Mouse (Mus musculus) ZHBTc4 (cell line): ENCODE measurements around the gene Vezf1.

ENCODE experiments used
- DNase-seq: peaks from one replicate; pipeline ENCODE4 v3.0.0-alpha.2; 2011; ENCODE audit warnings: low read depth, low spot score

Vezf1 gene

GRCm38 (mm10) chr11:88098787-88099598 is 30.9 kb downstream of the Vezf1 start:
- peak; percentile 79 for DNase-seq

- DNase-seq, result peak; percentile 92
Measured at GRCm38 (mm10) chr11:88099599-88100023, 31.5 kb downstream of the Vezf1 start.

GRCm38 (mm10) chr11:88100170-88100569 is 32.1 kb downstream of the Vezf1 start:
- DNase-seq, result no peak

DNA sequence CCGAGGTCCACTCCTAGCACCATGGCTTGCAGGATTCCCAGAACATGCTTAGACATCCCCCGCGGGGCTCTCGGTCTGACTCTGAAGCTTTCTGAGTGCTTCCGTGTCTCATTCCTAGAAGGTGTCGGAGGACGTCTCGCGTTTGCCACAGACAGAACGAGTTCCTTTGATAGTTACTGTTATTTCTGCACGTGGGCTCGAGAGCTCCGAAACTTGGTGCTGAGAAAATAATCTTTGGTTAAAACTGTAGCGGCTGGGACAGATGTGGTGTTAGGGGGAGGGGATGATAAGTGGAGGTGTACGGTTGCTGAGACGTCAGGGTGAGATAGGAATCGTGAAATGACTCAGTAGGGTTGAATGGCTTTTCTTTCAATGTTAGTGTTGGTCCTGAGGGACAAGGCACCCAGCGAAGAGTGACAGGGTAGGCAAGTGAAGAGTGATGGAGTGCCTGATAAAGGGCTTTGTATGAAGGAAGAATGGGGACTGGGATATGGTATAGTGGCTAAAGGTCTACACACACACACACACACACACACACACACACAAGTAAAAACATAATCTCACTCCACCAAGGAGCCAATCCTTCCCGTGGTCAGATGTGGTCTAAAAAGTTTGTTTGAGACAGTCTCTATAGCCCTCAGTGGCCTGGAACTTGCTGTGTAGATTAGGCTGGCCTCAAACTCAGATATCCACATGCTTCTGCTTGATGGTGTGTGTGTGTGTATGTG is 35.3 kb downstream of the Vezf1 start:
- peak; percentile 20 for DNase-seq

- no peak for DNase-seq
Measured at GRCm38 (mm10) chr11:88105494-88106291, 37.6 kb downstream of the Vezf1 start.

DNA sequence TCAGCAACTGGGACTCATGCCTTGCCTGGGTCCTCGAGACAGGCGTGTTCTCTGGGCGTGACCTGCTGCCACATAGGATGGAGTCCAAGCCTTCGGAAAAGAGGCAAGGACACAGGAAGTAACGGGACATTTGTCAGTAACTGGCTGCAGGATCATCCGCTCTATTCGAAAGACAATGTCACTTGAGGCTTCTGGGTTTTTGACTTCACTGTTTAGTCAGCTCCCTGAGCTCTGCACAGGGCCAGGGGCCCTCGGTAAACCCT is 38.1 kb downstream of the Vezf1 start:
- no peak for DNase-seq

DNA sequence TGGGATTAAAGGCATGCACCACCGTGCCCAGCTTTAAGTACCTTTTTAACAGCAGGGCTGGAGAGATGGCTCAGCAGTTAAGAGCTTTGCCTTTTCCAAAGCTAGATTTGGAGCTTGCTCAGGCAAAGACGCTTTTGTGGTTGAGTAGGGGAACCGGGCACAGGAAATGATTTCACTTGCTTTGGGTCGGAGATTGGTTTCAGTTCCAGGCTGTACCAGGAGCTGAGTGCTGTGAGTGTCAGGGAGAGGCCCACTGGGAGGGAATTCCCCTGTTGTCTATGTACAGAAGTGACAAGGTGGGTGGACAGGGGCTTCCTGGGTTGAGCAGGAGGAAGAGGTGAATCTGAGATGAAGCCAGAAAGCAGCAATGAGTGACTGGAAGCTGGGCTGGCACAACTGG is 39.3 kb downstream of the Vezf1 start:
- no peak for DNase-seq

DNA sequence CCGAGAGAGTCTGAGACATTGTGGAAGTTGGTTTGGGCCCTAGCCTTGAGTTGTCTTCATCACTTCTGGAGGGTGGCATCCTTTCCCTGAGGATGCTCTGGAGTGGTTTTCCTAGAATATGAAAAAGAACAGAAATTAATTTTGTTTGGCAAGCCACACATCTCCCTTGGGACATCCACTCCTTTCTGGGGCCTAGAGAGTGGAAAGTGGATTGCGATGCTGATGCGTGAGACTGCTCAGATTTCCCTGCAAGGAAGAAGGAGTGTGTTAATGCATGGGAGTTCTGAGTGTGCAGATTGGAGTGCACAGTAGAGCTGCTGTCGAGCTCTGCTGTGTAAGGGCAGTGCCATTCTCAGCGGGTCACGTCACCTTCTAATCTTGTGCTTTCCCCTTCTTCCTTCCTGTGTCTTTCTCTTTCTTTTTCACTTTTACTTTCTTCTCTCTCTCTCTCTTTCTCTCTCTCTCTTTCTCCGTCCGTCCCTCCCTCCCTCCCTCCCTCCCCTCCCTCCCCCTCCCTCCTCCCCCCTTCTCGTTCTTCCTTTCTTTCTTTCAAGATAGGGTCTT is 42.0 kb downstream of the Vezf1 start:
- no peak for DNase-seq

- no peak for DNase-seq
Measured at GRCm38 (mm10) chr11:88112078-88112477, 44.0 kb downstream of the Vezf1 start.

- no peak for DNase-seq
Measured at GRCm38 (mm10) chr11:88112677-88113333, 44.7 kb downstream of the Vezf1 start.

DNA sequence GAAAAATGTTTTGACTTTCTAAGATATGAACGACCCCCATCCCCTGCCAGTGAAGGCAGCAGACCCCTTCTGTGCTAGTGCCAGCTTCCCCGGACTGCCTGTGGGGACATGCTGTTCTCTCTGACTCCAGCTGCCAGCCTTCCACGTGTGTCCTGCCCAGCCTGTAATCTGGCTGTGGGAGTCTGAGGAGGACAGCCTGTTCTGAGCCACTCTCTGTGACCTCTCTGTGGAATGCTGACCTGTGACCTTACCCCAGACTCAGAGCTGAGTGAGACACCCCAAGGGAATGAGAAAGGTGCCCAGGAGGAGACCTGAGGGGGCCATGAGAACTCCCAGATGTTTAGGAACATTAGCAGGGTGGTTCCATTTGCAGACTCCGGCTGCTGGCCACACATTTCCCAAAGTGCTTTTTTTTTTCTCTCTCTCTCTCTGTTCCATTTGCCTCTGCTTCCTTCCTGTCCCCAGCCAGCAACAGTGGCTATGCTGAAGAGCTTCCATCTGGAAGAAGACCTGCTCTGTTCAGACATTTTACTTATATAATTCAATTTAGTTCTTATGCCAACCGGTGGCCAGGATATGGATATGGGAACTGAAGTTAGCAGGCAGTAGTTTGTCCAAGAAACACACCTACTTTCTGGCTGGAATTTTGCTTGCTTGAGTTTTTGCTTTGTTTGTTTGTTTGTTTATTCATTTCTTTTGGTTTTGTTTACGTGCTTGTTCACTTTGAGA is 45.6 kb downstream of the Vezf1 start:
- DNase-seq, result no peak

- no peak for DNase-seq
Measured at GRCm38 (mm10) chr11:88114871-88115301, 46.8 kb downstream of the Vezf1 start.

GRCm38 (mm10) chr11:88116568-88116967 is 48.5 kb downstream of the Vezf1 start:
- DNase-seq, result no peak

GRCm38 (mm10) chr11:88117356-88118090 is 49.4 kb downstream of the Vezf1 start:
- DNase-seq, result no peak

DNA sequence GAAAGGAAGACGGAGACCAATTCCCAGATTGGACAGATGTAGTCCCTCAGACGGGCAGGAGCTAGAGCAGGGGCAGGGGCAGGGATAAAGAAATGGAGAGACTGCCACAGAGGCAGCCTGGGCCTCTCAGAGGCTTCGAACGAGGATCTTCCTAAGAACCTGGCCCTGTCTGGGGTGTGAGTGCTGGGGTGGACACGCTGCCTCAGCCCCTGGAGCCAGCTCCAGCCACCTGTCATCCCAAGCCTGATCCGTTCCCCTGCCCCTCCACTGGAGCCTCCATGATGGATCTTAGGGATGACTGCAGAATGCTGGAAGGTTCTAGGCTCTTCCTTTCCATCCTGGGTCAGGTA is 50.0 kb downstream of the Vezf1 start:
- no peak for DNase-seq

DNA sequence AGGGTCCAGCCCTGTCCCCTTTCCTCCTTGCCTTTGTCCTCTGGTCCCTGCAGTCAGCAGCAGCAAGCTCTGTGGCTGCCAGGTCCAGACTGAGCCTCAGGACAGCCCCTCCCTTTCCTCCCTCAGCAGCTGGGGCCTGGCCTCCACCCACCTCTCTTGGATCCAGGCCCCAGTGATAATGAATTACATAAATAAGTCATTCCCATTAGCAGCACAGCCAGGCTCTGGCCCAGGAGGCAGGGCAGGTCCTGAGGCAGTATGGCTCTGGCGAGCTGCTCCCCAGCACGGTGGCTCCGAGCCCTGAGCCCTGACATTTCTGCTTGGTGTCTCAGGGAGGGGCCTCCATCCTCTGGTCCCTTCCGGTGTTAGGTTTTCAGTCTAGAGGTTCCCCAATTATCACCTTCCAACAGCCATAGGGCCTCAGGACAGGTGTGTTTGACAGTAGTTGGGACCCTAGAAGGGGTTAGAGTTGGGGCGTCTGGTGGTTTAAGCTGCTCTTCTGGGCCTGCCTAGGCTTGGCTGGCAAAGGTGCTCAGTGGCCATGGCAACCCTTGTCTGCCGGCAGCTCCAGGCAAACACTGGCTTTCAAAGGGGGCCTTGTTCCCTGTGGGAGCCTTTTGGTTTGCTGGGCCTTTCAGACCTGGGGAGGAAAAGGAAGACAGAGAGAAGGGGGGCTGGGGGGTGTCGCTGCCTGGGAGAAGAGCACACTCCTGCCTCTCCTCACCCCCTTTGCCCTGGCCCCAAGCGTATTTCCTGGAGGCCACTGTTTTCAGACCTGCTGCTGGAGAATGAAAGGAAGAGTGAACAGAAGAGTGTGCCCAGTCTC is 51.0 kb downstream of the Vezf1 start:
- peak; percentile 61 for DNase-seq

- no peak for DNase-seq
Measured at GRCm38 (mm10) chr11:88122545-88122944, 54.5 kb downstream of the Vezf1 start.

- DNase-seq, result peak; percentile 88
Measured at GRCm38 (mm10) chr11:88123021-88123420, 54.9 kb downstream of the Vezf1 start.

GRCm38 (mm10) chr11:88123731-88124130 is 55.7 kb downstream of the Vezf1 start:
- DNase-seq, result peak; percentile 30
